Mouse (Mus musculus) erythroid progenitor cell, adult 5-6 weeks (primary cell): Measurements from ENCODE around the gene Adamtsl3. TPM values are rescaled to one million over a fixed set of nuclear protein-coding genes. Genes with fewer than 3 reads are reported as not detected.

Experiments used
- ATAC-seq: replicated peaks from 2 replicates; pipeline ENCODE4 v1.8.0; 2016; ENCODE audit warnings: moderate number of reproducible peaks, mild to moderate bottlenecking, moderate TSS enrichment, inconsistent platforms; ENCODE audit not compliant: poor library complexity, low FRiP score, severe bottlenecking
- total RNA-seq, 2 experiments: library from RNA; stranded (forward) in 1 of 2; stranded (reverse) in 1 of 2; fragments of 150-400 nt in 1 of 2; fragments of 186-747, 209-891 nt in 1 of 2; gene quantifications; 2 replicates each; pipeline versions ENCODE4 v1.2.3 to v1.2.4; 2015 to 2017; ENCODE audit warnings: low replicate concordance in 2 of 2

Gene Adamtsl3
- total RNA-seq, 2 experiments from 2014 or later: not detected

- no peak for ATAC-seq
These were observed 244.5 kb downstream of the Adamtsl3 start for GRCm38 (mm10) chr7:82580007-82580406.

DNA sequence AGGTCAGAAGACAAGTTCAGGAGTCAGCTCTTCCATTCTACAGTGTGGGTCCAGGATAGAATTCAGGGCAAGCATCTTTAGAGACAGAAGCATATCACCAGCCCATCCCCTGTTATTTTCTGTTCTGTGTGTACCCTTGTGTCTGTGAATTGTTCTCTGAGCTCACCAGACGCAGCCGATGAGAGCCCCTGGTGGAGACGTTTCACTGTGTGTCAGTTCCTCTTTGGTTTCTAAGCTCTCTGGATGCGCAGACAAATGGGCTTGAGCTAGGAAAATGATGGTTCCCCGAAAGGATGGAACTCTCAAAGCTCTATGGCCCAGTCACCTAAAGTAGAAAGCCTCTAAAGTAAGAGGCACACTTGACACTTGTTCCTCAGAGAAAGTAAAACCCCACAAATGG, 246.3 kb downstream of the Adamtsl3 start:
- ATAC-seq: no peak

DNA sequence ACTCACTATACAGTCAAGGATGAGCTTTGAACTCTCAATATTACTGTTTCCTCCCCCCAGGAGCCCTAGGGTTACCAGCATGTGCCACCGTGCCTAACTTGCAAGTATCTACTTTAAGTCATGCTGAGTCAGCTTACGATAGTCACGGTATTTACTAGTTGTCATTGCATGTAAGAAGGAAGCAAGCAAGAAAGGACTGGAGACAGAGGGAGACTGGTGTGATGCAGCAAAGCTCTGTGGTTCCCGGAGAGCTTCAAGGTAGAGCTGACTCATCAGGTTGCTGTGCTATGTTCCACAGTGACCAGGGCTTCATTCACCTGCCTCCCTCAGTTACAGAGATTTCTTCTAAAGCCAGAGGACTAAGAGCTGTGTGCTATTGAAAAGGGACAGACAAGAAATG, 247.0 kb downstream of the Adamtsl3 start:
- no peak for ATAC-seq

GRCm38 (mm10) chr7:82590931-82591330, 255.4 kb downstream of the Adamtsl3 start:
- no peak for ATAC-seq

GRCm38 (mm10) chr7:82602008-82602407, 266.5 kb downstream of the Adamtsl3 start:
- ATAC-seq: no peak

DNA sequence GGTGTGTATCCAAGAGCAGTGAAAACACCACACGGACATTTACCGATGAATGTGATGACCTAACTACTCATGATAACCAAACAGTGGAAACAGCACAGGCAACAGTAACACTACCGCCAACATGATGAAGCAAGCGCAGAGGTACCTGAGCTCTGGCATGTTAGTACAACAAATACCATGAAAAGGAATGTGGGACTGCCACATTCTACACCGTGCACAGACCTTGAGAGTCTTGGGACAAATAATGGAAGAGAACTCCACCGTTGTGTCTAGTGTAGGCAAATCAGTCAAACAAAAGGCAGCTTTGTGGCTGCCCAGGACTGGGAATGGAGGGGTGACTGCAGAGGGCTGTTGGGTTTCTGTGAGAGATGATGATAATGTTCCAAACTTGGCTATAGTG, 269.9 kb downstream of the Adamtsl3 start:
- no peak for ATAC-seq

GRCm38 (mm10) chr7:82609629-82610028, 274.1 kb downstream of the Adamtsl3 start:
- ATAC-seq: no peak

DNA sequence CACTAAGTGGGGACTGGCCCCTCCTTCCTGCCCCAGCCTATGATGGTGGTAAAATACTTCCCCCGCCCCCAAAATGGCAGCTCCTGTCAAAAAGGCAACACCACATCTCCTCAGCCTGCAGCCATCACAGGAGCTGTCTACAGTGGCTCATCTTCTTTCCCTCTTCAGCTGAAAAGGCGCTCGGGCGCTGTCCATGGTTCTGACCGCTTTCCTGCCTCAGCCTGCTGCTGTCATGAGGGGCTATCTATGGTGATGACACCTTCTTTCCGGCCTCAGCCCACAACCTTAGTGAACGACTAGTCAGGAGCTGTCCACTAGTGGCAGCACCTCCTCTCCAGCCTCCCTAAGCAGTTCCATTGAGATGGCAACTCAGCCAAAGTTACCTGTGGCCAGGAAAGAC, 289.8 kb downstream of the Adamtsl3 start:
- no peak for ATAC-seq

DNA sequence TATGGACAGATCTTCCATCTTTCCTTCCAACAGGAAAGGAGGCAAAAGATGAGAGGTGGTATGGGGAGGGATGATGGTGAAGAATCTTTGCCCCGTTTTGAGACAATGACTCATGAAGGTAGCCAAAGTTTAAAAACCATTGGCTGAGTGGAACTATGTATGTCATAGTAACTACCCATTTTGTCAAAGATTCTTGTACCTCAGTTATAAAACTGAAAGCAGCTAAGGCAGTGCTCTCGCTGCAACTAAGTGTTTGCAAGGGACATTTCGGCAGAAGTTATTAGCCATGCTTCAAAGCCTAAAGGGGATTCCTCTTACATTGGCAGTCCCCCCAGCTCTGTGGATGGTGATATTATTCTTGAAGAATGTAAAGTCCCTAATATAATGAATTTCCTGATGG, 311.7 kb downstream of the Adamtsl3 start:
- ATAC-seq: no peak

GRCm38 (mm10) chr7:82647909-82648308, 312.4 kb downstream of the Adamtsl3 start:
- no peak for ATAC-seq

- peak; percentile 99 for ATAC-seq
These were observed 313.0 kb downstream of the Adamtsl3 start, which contains the start of the genes Saxo2 and Efl1 for GRCm38 (mm10) chr7:82648353-82649080. TSS of gene Saxo2 (minus strand) at chr7:82648528. TSS of gene Efl1 (plus strand) at chr7:82648614.

GRCm38 (mm10) chr7:82649081-82649445, 313.6 kb downstream of the Adamtsl3 start:
- no peak for ATAC-seq

Other genes starting within 250 kb of the Adamtsl3 start
- not detected in 2 replicates for gene Sh3gl3, start 161.9 kb upstream of the Adamtsl3 start, total RNA-seq (2015; ENCODE audit: low replicate concordance)
- gene Sh3gl3, start 161.9 kb upstream of the Adamtsl3 start, total RNA-seq (2017; ENCODE audit: low replicate concordance): not detected in 2 replicates